Mouse (Mus musculus) Patski (cell line): ENCODE measurements around the gene Ciart. TPM values are rescaled to one million over a fixed set of nuclear protein-coding genes. Genes with fewer than 3 reads are reported as not detected.
"Not testable (repeated sequence)": the region's sequence is repeated elsewhere in the genome, so short reads cannot be mapped to it uniquely, and the experiment has no call there.

Experiments
- ATAC-seq: fragments of 100-300 bp; one replicate; pipeline ENCODE4 v1.8.0; 2021
- CTCF ChIA-PET: fragments of 350-600 bp; sonication (Branson Sonifier 250); formaldehyde crosslinking; loops from one replicate; lab custom pipeline; 2022; ENCODE audit warnings: inconsistent platforms; lab: Charles Lee
- POLR2A ChIA-PET: fragments of 350-600 bp; sonication (Branson Sonifier 250); formaldehyde crosslinking; loops from one replicate; lab custom pipeline; 2022; ENCODE audit warnings: antibody characterized with exemption, inconsistent platforms; lab: Charles Lee
- DNase-seq: peaks from one replicate; pipeline ENCODE4 v3.0.0-alpha.2; 2011; ENCODE audit warnings: low read depth, low spot score
- H3K27me3 ChIP-seq: fragments of 371-371 bp; one replicate; pipeline ENCODE4 v1.5.1; 2021
- CTCF ChIP-seq: fragments of 100-300 bp; IDR thresholded peaks from one replicate; pipeline ENCODE4 v1.5.1; 2021
- in situ Hi-C: fragments of 300-500 bp; cut with MboI; formaldehyde crosslinking; loops from 3 replicates; pipeline ENCODE4 v1.11.1; 2018; ENCODE audit warnings: low pct_unique_long_range_greater_than_20kb, mixed read lengths
- polyA plus RNA-seq: library from polyadenylated mRNA; unstranded; gene quantifications from one replicate; pipeline ENCODE4 v1.2.3, GENCODE M21; 2021

The Ciart gene
- 6.8 TPM for polyA plus RNA-seq

DNA sequence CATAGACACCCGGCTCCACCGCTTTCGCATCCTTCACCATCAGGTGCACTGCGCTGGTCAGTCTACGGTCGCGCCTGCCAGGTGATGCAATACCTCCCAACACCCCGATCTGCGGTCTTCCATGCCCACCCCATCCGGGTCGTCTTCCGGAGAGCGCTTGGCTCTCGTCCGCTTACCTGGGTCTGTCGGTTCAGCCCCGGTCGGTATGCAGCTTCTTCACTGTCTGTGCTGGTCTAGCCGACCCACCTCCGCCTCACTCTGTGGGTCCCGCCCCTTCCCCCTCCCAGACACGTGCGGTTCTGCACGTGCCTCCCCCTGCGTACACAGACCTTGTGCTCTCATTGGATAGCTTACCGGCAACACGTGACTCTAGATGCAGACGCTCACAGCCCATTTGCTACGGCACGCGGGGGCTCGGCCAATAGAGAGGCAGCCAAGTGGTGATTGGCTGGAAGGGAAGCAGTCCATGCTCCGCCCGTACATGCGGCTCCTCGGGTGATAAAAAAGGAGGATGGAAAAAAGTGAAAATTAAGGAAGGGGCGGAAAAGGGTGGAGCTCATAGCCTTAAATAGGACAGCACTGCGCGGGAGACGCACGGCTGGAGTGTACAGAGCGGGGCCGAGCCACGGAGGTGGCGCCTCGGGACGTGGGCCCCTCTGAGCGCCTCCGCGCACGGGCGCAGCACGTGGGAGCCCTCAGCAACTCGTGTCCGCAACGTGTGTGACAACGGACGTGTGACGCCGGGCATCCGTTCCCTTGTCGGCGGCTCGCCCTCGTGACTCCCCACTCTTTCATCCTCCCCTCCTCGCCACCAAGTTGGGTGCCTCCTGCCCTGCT, at the start of gene Ciart:
Gene Ciart (minus strand): TSS at position 273 of the 837 bp plus-strand sequence.
- peak; percentile 98 for DNase-seq
- CTCF ChIA-PET: interaction anchor here (0.9 to 4.3 kb wide), 7 partner anchors 10 to 83 kb away, joined by 3 to 46 read pairs (median 8); partner anchors contain the start of genes Car14 and Mrps21
- peak; percentile 95 for ATAC-seq
- no peaks in the 10 kb centered on the region for H3K27me3 ChIP-seq
- no peak for TF ChIP-seq CTCF
- POLR2A ChIA-PET: interaction anchor here (0.9 to 2.6 kb wide), 7 partner anchors 10 to 25 kb away, joined by 3 to 10 read pairs (median 5); partner anchors contain the start of gene Aph1a
- in situ Hi-C loops: loop anchor here (5.0 kb wide), 2 partner anchors 80 to 175 kb away; partner anchors contain the start of gene Vps45

- CTCF ChIA-PET: interaction anchor here (1.0 to 1.1 kb wide), 2 partner anchors 25 to 41 kb away, joined by 4 to 6 read pairs; no protein-coding TSS in a partner anchor
- no peaks in the 10 kb centered on the region for H3K27me3 ChIP-seq
- no peak for TF ChIP-seq CTCF
- in situ Hi-C loops: no loop called here
- ATAC-seq (no peak), DNase-seq (no peak)
- POLR2A ChIA-PET: interaction anchor here (1.1 to 2.3 kb wide), 2 partner anchors 11 to 25 kb away, joined by 4 to 16 read pairs; no protein-coding TSS in a partner anchor
Observed at GRCm38 (mm10) chr3:95931471-95931870, 49.4 kb upstream of the Ciart start.

DNA sequence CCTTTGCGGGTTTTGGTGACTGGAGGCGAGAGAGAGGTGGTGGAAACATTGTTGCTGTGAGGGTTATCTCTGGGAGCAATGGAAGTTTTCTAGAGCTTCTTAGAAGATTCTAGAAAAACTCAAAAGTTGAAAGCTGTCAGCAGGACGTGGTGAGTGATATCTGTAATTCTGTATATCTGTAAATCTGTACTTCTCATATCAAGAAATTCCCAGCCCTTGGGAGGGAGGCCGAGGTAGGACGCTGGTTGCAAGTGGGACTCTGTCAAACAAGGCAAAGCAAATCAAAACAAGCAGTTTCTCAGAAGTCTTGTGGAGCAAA, 48.4 kb upstream of the Ciart start:
- in situ Hi-C loops: no loop called here
- ChIA-PET POLR2A (interaction anchor here (1.1 to 2.3 kb wide), 2 partner anchors 12 to 24 kb away, joined by 4 to 16 read pairs; no protein-coding TSS in a partner anchor), CTCF (interaction anchor here (0.8 to 1.1 kb wide), 4 partner anchors 24 to 53 kb away, joined by 3 to 6 read pairs (median 4); no protein-coding TSS in a partner anchor)
- DNase-seq (no peak), ATAC-seq (no peak)
- no peaks in the 10 kb centered on the region for H3K27me3 ChIP-seq
- TF ChIP-seq CTCF: no peak

GRCm38 (mm10) chr3:95929581-95930470, 47.8 kb upstream of the Ciart start:
- no peaks in the 10 kb centered on the region for H3K27me3 ChIP-seq
- CTCF ChIA-PET: interaction anchor here (1.1 kb wide), 1 partner anchor 40 kb away, joined by 4 read pairs; no protein-coding TSS in a partner anchor
- ATAC-seq (peak; percentile 4), DNase-seq (no peak)
- POLR2A ChIA-PET: interaction anchor here (1.1 to 2.3 kb wide), 2 partner anchors 13 to 23 kb away, joined by 4 to 16 read pairs; no protein-coding TSS in a partner anchor
- no peak for TF ChIP-seq CTCF
- in situ Hi-C loops: no loop called here

- ATAC-seq: peak; percentile 99
- no peaks in the 10 kb centered on the region for H3K27me3 ChIP-seq
- peak; percentile 99 for DNase-seq
- ChIA-PET CTCF (no interaction called here), POLR2A (interaction anchor here (1.2 kb wide), 1 partner anchor 21 kb away, joined by 5 read pairs; no protein-coding TSS in a partner anchor)
- in situ Hi-C loops: no loop called here
- no peak for TF ChIP-seq CTCF
Observed at GRCm38 (mm10) chr3:95928658-95929503, 46.8 kb upstream of the Ciart start, which contains the start of gene Anp32e. Gene Anp32e (plus strand): TSS chr3:95929246.

DNA sequence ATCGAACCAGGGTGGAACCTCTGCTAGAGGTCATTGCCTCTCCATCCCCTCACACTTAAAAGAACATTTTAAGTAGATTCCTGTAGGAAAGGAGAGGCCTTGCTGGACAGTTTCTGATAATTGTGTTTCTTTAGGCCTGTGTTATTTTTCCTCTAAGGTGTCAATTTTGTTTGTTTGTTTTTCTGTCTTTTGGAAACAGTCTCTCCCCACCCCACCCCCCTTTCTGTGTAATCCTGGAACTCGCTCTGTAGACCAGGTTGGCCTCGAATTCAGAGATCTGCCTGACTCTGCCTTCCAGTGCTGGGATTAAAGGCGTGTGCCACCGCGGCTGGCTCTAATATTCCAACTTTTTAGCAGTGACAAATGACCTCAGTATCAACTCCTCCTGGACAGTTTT, 46.2 kb upstream of the Ciart start:
- no peaks in the 10 kb centered on the region for H3K27me3 ChIP-seq
- POLR2A ChIA-PET: interaction anchor here (1.2 kb wide), 2 partner anchors 21 to 55 kb away, joined by 3 to 5 read pairs; no protein-coding TSS in a partner anchor
- DNase-seq: no peak
- CTCF ChIA-PET: no interaction called here
- in situ Hi-C loops: no loop called here
- TF ChIP-seq CTCF: no peak
- no peak for ATAC-seq

- H3K27me3 ChIP-seq: no peaks in the 10 kb centered on the region
- TF ChIP-seq CTCF: no peak
- in situ Hi-C loops: no loop called here
- no peak for ATAC-seq
- ChIA-PET POLR2A (interaction anchor here (1.3 kb wide), 1 partner anchor 19 kb away, joined by 4 read pairs; no protein-coding TSS in a partner anchor), CTCF (interaction anchor here (1.3 kb wide), 1 partner anchor 8 kb away, joined by 3 read pairs; no protein-coding TSS in a partner anchor)
- no peak for DNase-seq
Observed at GRCm38 (mm10) chr3:95925087-95925486, 43.0 kb upstream of the Ciart start.

DNA sequence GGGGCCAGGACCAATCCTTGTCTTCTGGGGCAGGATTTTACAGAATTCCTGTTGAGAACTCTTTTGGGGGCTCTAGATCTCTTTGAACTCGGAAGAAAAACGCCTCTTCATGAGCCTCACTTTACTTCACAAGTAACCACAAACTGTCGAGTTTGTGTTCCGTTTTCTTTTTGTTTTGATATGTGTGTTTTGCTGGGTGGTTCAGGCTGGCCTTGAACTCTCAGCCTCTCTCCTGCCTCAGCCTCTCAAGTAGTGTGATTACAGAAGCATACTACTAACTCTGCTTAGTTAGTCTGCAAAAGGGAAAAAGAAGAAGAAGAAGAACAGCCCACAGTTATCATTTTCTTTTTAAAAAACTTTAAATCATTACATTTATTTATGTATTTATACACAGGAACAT, 42.1 kb upstream of the Ciart start:
- H3K27me3 ChIP-seq: no peaks in the 10 kb centered on the region
- no peak for TF ChIP-seq CTCF
- in situ Hi-C loops: no loop called here
- ChIA-PET CTCF (interaction anchor here (1.3 kb wide), 1 partner anchor 9 kb away, joined by 3 read pairs; no protein-coding TSS in a partner anchor), POLR2A (no interaction called here)
- DNase-seq (no peak), ATAC-seq (no peak)

- DNase-seq, POLR2A ChIA-PET, in situ Hi-C loops, H3K27me3 ChIP-seq, ATAC-seq: not testable (repeated sequence)
- CTCF ChIA-PET: interaction anchor here (2.2 kb wide), 1 partner anchor 17 kb away, joined by 5 read pairs; no protein-coding TSS in a partner anchor
Observed at GRCm38 (mm10) chr3:95923429-95923828, 41.4 kb upstream of the Ciart start.

- H3K27me3 ChIP-seq, ATAC-seq, in situ Hi-C loops, DNase-seq: not testable (repeated sequence)
- POLR2A ChIA-PET: interaction anchor here (0.6 kb wide), 1 partner anchor 10 kb away, joined by 5 read pairs; no protein-coding TSS in a partner anchor
- CTCF ChIA-PET: interaction anchor here (0.8 to 1.7 kb wide), 4 partner anchors 12 to 145 kb away, joined by 4 to 7 read pairs (median 4); no protein-coding TSS in a partner anchor
Observed at GRCm38 (mm10) chr3:95920532-95920931, 38.5 kb upstream of the Ciart start.
